Mouse (Mus musculus) ZHBTc4 (cell line): ENCODE measurements around the gene P4htm.
"Not testable (repeated sequence)": the region's sequence is repeated elsewhere in the genome, so short reads cannot be mapped to it uniquely, and the experiment has no call there.

Experiments used
- DNase-seq: peaks from one replicate; pipeline ENCODE4 v3.0.0-alpha.2; 2011; ENCODE audit warnings: low read depth, low spot score

P4htm gene

DNA sequence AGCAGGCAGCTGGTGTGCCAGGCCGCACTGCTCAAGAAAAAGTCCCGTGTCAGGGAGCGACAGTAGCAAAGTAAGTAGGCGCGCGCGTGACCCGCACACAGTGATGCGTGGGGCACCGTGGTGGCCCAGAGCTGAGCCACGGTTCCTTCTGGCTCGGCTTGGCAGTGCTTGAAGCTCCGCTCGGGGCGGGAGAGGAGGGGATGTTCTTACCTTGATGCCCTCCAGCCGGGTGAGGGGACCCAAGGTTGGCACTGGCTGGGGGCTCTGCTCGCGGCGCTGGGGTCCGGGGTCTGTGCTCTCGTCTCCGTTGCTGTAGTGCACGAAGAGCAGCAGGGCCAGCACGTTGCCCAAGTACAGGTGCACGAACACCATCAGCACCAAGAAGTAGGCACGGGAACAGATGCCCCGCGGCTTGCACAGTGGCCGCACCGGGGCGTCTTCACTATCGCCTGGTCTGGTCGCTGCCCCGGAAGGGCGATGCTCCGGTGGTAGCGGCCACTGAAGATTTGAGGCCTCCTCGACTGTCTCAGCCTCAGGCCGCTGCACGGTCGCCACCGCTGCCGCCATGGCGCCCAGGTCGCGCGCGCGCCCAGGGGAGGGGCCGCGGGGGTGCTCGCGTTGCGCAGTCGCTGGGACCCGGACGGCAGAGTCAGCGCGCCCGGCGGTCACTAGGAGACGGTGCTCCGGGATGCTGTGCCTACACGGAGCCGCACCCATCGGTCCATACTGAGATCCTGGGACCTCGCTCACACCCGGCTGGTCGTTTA, at the start of gene P4htm:
TSS of gene P4htm (minus strand) at position 670 of the 767 bp plus-strand sequence.
- DNase-seq = peak; percentile 82

DNA sequence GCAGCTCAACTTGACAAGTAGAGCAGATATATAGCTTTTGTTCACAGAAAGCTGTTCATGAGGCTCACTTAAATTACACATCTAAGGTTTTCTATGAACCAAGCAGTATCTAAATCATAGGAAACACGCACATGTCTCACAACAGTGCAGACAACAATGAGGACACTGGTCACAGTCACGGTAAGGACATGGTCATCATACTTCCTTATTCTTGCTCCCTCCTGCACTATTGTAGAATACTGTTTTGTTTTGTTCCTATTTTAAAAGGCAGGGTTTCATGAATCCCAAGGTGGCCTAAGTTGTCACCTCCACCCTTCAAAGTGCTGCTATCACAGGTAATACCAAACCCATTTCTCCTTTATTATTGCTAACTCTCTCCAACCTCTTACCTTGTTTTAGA, 42.4 kb upstream of the P4htm start:
- DNase-seq = no peak

DNA sequence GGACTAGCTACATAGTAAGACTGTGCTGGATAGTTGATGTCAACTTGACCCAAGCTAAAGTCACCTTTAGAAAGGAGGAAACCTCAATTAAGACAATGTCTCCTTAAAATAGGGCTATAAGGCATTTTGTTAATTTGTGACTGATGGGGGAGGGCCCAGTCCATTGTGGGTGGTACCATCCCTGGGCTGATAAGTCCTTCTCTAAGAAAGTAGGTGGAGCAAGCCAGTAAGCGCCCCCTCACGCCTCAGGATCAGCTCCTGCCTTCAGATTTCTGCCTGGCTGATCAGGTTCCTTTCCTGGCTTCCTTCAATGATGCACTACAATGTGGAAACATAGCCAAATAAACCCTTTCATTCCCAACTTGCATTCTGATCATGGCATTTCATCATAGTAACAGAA, 37.9 kb upstream of the P4htm start:
- DNase-seq = peak; percentile 45

DNA sequence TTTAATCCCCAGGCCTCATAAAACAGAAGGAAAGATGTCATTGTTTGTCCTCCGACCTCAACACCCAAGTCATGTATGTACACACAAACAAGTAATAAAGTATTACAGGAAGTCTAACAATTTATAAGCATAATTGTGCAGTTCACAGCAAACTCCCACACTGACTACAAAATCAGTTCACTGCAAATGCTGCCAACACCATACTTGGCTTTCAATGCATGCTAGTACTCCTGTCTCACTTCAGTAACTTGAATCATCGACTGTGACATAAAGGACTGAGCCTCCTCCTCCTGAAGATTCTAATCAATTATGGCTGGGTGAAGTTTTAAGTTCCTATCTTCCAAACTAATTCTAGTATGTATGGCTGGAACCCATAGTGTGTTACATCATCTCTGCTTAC, 36.4 kb upstream of the P4htm start:
- no peak for DNase-seq

DNA sequence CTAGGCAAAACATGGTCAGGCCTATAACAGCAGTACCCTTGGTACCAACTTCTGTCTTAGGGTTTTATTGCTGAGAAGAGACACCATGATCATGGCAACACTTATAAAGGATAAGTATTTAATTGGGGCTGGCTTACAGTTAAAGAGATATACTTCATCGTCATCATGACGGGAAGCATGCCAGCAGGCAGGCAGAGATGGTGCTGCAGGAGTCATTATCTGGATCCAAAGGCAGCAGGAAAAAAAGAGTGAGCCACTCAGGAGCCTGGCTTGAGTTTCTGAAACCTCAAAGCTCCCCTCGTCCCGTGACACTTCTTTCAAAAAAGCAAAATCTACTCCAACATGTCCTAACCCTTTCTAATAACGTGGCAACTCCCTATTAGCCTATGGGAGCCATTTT, 34.9 kb upstream of the P4htm start:
- no peak for DNase-seq

DNA sequence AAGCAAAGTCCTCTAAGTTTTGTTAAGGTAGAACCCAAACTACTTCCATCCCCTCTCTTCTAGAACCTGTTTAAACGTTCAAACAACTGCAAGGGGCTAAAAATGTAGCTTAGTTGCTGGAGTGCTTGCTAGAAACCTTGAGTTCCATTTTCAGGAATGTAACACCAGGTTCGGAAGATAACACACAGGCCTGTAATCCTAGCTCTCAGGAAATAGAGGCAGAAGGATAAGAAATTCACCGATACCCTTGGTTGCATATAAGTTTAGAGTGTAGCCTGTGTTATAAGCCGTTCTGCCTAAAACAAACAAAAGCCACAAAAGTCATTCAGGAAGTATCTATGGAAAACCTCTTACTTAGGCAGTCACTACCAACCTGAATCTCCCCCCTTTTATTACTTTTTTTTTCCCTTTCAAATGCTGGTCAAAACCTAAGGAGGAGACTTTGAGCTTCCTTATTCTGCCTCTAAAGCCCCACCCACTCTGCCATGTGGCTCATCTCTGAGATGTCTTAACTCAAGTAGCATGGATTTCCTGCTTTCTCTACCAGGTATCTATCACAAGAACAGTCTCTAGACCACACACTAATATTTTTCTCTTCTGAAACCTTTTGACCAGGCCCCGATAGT, 34.3 kb upstream of the P4htm start:
- no peak for DNase-seq

DNA sequence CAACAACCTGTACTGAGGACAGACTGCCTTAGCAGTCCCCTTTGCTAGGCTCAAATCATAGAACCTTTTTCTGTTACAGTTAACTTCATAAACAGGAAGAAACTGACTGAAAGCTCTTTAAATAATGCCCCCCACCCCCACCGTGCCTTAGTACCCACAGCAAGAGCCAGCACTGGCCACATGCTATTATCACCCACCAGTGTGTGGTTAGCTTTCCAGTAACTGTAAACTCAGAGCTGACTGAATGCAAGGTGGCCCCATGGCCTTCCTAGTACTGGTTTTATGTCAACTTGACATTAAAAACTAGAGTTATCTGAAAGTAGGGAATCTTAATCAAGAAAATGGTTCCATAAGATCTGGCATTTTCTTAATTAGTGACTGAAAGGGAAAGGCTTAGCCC, 33.2 kb upstream of the P4htm start:
- no peak for DNase-seq

DNA sequence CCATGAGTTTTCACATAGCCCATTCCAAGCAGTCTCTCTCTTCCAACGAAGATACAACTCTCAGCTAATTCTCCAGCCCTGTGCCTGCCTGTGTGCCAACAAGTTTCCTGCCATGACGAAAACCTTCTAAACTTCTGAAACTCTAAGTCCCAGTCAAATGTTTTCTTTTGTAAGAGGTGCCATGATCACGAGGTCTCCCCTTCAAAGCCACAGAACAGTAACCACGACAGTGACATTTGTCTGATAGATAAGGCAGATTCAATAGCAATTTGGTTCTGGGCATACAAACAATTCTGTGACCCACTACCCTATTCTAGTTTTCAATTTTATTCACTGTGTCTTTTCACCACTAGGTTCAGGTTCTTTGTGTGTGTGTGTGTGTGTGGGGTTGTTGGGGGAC, 30.7 kb upstream of the P4htm start:
- DNase-seq = no peak

DNA sequence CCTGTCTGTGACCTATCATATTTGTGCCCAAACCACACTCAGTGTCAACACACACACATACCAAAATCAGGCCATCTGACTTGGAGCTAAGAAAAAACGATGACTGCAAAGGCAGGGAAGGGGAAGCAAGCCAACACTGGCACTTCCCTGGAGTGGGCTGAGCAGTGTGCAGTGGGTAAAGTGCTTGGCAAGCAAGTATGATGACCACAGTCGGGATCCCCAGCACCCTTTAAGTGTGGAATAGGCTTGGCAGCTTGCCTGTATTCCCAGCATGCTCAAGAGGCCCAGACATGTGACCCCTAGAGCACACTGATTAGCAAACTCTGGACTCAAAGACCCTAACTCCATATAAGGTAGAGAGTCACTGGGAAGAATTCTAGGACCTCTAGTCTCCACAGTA, 29.0 kb upstream of the P4htm start:
- no peak for DNase-seq

DNA sequence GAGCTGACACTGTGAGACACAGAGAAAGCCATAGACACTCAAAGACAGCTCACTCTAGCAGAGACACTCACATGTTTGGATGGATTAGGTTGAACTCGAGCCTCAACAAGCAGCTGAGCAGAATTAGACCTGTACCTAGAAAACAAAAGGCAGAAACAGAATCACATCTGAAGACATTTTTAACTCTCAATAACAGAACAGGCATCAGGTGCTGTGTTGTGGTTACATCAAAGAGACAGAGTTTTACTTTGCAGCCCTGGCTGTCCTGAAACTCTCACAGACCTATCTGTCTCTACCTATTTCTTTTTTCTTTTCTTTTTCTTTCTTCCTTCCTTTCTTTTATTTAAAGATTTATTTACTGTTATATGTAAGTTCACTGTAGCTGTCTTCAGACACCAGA, 19.8 kb upstream of the P4htm start:
- DNase-seq = no peak

DNA sequence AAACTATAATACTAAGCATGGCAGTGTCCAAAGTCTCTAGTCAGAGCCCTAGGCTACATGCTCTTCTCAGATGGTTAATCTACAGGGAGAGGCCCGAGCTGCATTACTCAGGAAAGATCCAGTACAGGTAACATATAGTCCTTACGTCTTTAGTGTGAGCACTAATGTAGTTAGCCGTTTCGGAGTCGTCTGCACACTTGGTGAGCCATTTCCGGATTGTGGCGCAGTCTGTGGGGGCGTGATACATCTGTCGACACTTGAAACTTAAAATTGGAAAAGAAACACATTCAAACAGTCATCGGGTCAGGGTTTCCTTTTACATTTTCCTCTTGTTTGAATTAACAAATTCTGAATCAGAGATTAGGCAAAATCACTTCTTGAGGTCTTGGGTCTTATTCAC, 14.0 kb upstream of the P4htm start:
- no peak for DNase-seq

DNA sequence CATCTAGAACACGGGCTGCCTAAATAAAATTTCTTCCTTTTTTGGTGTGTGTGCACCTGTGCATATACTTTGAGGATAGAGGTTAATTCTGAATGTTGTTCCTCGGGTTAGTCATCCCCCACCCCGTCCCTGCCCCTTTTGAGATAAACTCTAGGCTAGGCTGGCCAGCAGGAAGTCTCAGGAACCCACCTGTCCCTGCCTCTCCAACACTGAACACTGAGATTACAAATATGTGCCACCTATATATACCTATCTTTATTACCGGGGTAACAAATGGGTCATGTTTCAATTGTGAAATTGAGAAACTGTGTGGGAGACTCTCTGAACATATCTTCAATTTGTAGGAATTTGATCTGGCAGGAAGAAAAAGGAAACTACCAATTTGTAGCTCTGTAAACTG, 11.4 kb upstream of the P4htm start:
- no peak for DNase-seq

DNA sequence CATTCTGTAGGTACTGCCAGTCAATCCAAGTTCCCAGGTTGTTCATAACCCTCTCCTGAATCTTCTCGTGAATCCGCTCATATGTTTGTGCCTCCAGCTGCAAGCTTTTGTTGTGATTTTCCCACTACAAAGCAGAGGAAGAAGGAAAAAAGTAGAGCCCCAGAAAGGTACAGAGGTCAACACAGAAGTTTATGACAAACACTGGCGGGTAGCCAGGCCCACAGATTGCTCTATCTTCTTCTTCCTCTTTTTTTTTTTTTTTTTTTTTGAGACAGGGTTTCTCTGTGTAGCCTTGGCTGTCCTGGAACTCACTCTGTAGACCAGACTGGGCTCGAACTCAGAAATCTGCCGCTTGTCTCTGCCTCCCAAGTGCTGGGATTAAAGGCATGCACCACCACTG, 10.5 kb upstream of the P4htm start:
- DNase-seq = not testable (repeated sequence)

DNA sequence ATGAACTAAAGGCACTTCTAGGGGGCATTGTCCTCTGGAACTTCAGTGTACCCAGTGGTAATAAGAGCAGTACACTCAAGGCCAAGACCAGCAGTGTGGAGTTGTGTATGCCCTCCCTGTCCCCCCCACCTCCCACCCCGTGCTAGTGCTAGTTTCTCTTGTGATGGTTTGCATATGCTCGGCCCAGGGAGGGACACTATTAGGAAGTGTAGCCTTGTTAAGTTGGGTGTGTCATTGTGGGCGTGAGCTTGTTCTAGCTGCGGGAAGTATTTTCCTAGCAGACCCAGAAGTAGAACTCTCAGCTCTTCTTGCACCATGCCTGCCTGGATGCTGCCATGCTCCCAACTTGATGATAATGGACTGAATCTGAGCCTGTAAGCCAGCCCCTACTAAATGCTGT, 4.5 kb upstream of the P4htm start:
- DNase-seq = peak; percentile 53

DNA sequence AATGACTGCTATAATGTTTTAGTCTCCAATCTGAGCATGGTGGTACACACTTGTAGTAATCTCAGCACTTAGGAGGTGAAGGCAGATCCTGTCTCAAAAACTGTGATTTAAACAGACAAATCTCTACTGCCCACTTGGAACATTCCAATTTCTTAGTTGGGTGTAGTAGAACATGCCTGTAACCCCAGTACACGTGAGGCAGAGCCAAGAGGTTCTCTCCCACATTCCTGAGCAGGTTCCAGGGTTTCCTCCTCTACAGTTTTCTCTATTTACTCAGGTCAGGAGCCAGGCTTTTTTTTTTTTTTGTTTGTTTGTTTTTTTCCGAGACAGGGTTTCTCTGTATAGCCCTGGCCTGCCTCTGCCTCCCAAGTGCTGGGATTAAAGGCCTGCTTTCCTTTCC, 2.5 kb upstream of the P4htm start:
- no peak for DNase-seq

DNA sequence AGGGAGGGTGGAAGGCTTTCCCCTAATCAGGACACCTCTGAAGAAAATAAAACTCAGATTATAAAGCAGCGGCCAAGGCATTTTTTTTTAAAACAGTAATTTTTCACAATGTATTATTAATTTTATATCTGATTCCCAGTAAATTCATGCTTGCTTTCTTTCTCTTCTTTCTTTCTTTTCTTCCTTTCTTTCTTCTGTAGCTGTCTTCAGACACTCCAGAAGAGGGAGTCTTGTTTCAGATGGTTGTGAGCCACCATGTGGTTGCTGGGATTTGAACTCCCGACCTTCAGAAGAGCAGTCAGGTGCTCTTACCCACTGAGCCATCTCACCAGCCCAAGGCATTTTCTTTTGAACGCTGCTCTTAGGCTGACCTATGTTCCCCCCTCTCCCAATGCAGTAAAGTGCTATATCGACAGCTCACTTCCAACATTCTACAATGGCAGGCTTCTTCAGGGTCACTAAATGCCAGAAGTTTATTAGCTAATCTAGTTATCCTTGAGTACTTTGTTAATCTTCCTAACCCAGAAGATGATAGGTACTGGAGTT, 1.6 kb upstream of the P4htm start:
- no peak for DNase-seq

DNA sequence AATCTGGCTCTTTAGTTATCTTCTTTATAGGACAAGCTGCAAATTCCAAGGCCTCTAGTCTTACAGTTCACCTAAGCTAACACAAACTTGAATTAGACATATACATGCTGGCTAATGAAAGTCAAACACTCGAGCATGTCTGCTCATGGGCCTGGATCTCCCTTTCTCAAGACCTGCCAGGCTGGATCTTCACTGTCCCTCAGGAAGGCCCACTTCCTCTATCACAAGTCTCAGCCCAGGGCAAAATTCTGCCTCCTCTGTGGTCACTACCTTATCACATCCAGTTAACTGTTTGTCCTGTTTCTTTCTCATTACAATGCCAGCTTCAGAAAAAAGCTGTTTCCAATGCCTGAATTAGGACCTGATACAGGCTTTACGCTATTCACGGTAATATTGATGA, 3.1 kb downstream of the P4htm start:
- DNase-seq = no peak

DNA sequence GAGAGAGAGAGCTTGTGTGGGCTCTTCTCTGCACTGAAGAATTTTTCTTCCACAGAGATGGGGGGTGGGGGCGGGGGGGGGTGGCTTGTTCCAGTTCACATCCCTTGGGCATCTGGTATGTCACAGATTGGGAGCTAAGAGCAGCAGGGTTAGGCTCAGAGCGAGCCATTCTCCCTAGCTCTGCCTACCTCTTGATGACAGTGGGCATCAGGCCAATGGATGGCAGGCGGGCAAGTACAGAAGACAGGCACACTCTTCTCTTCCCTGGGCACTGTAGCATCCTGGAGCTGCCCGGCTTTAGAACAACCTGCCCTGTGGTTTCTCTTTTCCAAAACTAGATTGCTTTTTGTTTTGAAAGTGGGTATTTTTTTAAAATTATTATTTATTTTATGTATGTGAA, 6.0 kb downstream of the P4htm start:
- no peak for DNase-seq

DNA sequence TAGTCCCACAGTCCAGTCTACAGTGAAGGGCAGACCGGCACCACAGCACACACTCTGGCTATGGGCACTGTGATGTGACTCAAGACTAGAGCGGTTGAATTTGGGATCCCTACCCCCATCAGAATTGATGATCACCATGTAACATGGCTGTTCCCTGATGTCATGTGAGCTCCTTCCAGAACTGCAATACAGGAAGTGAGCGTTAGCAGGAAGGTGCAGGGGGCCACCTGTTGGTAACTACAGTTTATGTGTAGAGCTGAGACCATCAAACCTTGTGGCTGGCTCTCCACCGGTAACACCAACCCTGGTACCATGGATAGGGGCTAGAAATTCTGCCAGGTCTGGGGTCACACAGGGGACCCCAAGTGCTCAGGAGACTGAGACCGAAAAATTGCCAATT, 8.2 kb downstream of the P4htm start:
- peak; percentile 46 for DNase-seq

DNA sequence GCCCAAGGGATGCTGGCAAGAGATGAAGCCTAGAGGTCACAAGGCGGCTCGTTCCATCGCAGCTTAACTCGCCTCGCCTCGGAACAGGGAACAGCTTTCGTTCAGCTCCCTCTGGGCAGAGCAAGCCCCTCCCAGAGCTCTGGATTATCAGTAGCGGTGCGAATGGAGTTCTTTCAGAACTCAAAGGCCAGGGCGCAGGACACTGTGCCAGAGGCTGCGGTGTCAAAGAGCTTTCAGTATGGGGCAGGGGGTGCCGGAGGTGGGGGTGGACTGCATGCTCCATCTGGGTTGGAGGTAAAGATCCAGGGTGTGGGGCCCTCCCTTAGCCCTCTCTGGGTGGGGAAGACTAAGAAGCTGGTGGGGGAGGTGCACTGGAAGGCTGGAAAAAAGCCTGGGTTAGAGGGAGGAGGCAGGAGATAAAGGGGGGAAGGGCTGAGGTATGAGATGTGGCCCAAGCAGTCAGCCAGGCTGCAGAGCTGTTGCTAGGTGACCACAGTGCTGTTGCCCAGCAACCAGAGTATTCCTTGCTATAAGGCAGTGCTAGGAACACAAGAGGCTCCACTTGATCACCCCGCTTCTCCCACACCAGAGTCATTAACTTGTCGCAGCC, 9.8 kb downstream of the P4htm start:
- peak; percentile 95 for DNase-seq

DNA sequence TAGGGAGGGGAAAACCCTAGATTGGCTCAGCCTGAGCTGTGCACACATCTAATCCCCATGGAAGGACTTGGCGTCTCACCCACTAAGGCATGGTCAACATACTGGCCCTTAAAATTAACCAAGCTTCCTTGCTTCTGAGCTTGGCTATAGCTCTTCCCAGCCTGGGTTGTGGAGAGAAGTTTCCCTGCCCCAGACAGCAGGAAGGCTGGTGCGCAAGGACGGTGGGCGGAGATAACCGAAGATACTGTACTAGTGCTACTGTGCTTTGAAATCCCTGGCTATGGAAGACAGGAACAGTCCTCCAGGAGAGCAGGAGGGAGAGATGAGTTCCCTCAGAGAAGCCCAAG, 18.1 kb downstream of the P4htm start:
- no peak for DNase-seq

DNA sequence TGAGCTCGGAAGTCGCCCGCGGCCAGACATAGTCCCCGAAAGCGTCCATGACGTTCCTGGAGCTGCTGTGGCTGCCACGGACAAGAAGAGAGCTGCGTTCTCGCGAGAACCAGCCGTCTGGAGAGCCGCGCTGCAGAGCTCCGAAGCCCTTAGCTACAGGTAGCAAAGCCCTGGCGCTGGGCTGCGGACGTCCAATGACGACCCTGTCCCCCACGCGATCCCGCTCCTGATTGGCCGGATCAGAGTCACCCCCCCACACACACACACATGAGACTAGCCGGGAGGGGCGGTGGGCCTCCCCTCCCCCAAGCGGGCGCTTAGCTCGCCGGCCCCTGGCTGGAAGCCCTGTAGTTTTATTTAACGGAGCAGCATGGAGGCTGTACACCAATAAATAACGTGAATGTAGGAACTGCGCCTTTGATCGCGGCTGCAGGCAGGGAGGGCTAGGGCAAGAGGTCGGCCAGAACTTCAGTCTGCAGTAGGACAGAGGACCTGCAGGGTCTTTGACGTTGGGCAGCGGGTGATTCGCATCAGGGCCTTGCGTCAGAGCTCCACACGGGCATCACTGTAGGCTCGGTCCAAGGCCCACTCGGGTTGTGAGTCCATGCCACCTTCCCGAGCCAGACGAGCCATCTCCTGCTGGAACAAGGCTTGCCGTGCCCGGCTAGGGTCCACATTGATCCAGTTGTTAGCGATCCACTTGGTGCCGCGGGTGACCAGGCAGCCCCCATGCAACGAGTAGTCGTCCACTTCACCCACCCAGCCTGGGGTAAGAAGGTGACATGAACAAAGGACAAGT, 18.7 kb downstream of the P4htm start, which contains the start of gene Wdr6:
TSS of gene Wdr6 (minus strand) at position 195 of the 799 bp plus-strand sequence.
- DNase-seq = peak; percentile 98
